Mouse (Mus musculus) kidney, embryonic 14.5 days (tissue): ENCODE measurements around the gene Abraxas2. TPM values are rescaled to one million over a fixed set of nuclear protein-coding genes. Genes with fewer than 3 reads are reported as not detected.

ENCODE experiments used
- ATAC-seq: fragments of 200-750 bp; cut with Nextera tagmentation; 2 replicates; pipeline ENCODE4 v1.8.0; 2017; ENCODE audit warnings: moderate number of reproducible peaks, mild to moderate bottlenecking, moderate TSS enrichment, moderate library complexity; ENCODE audit not compliant: low FRiP score, low TSS enrichment
- H3K27ac ChIP-seq: fragments of 300-500 bp; sonication (generic); 2 replicates; pipeline ENCODE4 v1.5.1; 2014; ENCODE audit warnings: low read depth, mild to moderate bottlenecking, low read length, moderate library complexity, mixed read lengths
- H3K27me3 ChIP-seq: fragments of 300-500 bp; sonication (generic); 2 replicates; pipeline ENCODE4 v1.6.1; 2014; ENCODE audit warnings: mild to moderate bottlenecking, low read length; ENCODE audit not compliant: control insufficient read depth, insufficient read depth
- H3K36me3 ChIP-seq: fragments of 300-500 bp; sonication (generic); 2 replicates; pipeline ENCODE4 v1.6.1; 2014; ENCODE audit warnings: low read length, mixed read lengths; ENCODE audit not compliant: control insufficient read depth, insufficient read depth
- H3K4me1 ChIP-seq: fragments of 300-500 bp; sonication (generic); 2 replicates; pipeline ENCODE4 v1.6.1; 2014; ENCODE audit warnings: low read length, mixed read lengths; ENCODE audit not compliant: control insufficient read depth, insufficient read depth
- H3K4me2 ChIP-seq: fragments of 300-500 bp; sonication (generic); replicated peaks from 2 replicates; pipeline ENCODE4 v1.6.1; 2014; ENCODE audit warnings: low read depth, mild to moderate bottlenecking, low read length
- H3K4me3 ChIP-seq: fragments of 300-500 bp; sonication (generic); 2 replicates; pipeline ENCODE4 v1.5.1; 2014; ENCODE audit warnings: mild to moderate bottlenecking, low read length
- H3K9ac ChIP-seq: fragments of 300-500 bp; sonication (generic); 2 replicates; pipeline ENCODE4 v1.6.1; 2014; ENCODE audit warnings: low read depth, mild to moderate bottlenecking, low read length, moderate library complexity
- H3K9me3 ChIP-seq: fragments of 300-500 bp; sonication (generic); 2 replicates; pipeline ENCODE4 v1.6.1; 2016; ENCODE audit warnings: low read length; ENCODE audit not compliant: control insufficient read depth
- WGBS: fragments of 180-500 bp; shearing (Covaris S2); extraction: QIAGEN DNeasy Blood & Tissue Kit; methylation state at CpG from one replicate; pipeline ENCODE4 v1.1.7; 2014; 5-methylcytosine and 5-hydroxymethylcytosine counted together
- polyA plus RNA-seq: library from polyadenylated mRNA; unstranded; fragments of >200 nt; fragmentation: Nextera tagmentation; extraction: Ambion mirVana; gene quantifications from 2 replicates; pipeline ENCODE4 v1.2.1, GENCODE M21; 2014

Abraxas2 gene
- polyA plus RNA-seq, 1 experiment from 2014 or later, result 50.0 TPM

GRCm38 (mm10) chr7:132900826-132901531, 42.0 kb downstream of the Abraxas2 start:
- 67% methylated on average over 2 of the region's 2 CpGs for WGBS
- H3K27ac ChIP-seq, result no peak overlapping the region
- H3K4me3 ChIP-seq, result no peak overlapping the region
- no peak overlapping the region for H3K4me2 ChIP-seq
- no peaks in the 10 kb centered on the region for H3K9me3 ChIP-seq
- H3K27me3 ChIP-seq, result no peaks in the 10 kb centered on the region
- no peak for ATAC-seq
- no peaks in the 10 kb centered on the region for H3K4me1 ChIP-seq
- H3K9ac ChIP-seq, result no peak overlapping the region
- no peaks in the 10 kb centered on the region for H3K36me3 ChIP-seq

- H3K36me3 ChIP-seq, result no peaks in the 10 kb centered on the region
- no peak for ATAC-seq
- H3K9me3 ChIP-seq, result no peaks in the 10 kb centered on the region
- no peaks in the 10 kb centered on the region for H3K27me3 ChIP-seq
- WGBS, result 75% methylated on average over 3 of the region's 3 CpGs
- no peak overlapping the region for H3K27ac ChIP-seq
- H3K9ac ChIP-seq, result no peak overlapping the region
- no peak overlapping the region for H3K4me2 ChIP-seq
- no peak overlapping the region for H3K4me3 ChIP-seq
- H3K4me1 ChIP-seq, result no peaks in the 10 kb centered on the region
These were observed 44.8 kb downstream of the Abraxas2 start for GRCm38 (mm10) chr7:132903796-132904195.

DNA sequence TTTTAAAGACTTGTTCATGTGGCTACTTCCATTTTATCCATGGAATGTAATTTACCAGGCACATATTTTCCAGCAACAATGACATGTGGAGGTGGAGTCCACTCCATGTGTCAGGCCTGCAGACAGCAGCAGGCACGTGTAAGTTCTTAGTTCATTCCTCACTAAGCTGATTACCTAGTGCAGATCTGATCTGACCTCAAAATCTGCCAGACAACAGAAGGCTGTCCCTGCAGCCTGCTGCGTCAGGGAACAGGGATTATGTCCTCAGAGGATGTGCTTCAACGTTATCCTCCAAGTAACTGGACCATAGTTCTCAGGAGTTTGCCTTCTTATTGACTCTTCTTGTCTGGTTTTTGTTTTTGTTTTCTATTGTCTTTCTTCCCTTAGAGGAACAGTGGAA, 62.9 kb downstream of the Abraxas2 start:
- H3K9me3 ChIP-seq, result no peaks in the 10 kb centered on the region
- WGBS, result 54% methylated on average over 3 of the region's 3 CpGs
- no peaks in the 10 kb centered on the region for H3K27me3 ChIP-seq
- no peak overlapping the region for H3K9ac ChIP-seq
- no peak overlapping the region for H3K27ac ChIP-seq
- no peak for ATAC-seq
- H3K4me1 ChIP-seq, result no peaks in the 10 kb centered on the region
- H3K36me3 ChIP-seq, result no peaks in the 10 kb centered on the region
- no peak overlapping the region for H3K4me2 ChIP-seq
- H3K4me3 ChIP-seq, result no peak overlapping the region

- ATAC-seq, result no peak
- H3K27me3 ChIP-seq, result no peaks in the 10 kb centered on the region
These were observed 66.2 kb downstream of the Abraxas2 start for GRCm38 (mm10) chr7:132925227-132925626.

GRCm38 (mm10) chr7:132927201-132927600, 68.2 kb downstream of the Abraxas2 start:
- Histone ChIP-seq H3K9me3 (no peaks in the 10 kb centered on the region), H3K27me3 (no peaks in the 10 kb centered on the region), H3K27ac (no peak overlapping the region), H3K4me2 (no peak overlapping the region), H3K4me3 (no peak overlapping the region), H3K36me3 (no peaks in the 10 kb centered on the region), H3K9ac (no peak overlapping the region), H3K4me1 (no peaks in the 10 kb centered on the region; the same call in 1 of the 2 replicates)
- 62% methylated on average over 3 of the region's 3 CpGs for WGBS
- ATAC-seq, result no peak

More at GRCm38 (mm10) chr7:132925227-132925626, 66.2 kb downstream of the Abraxas2 start:
- Histone ChIP-seq H3K9me3 (no peaks in the 10 kb centered on the region), H3K9ac (no peak overlapping the region), H3K4me2 (no peak overlapping the region), H3K4me3 (no peak overlapping the region), H3K4me1 (no peaks in the 10 kb centered on the region), H3K27ac (no peak overlapping the region), H3K36me3 (no peaks in the 10 kb centered on the region)
- WGBS, result 79% methylated on average over 2 of the region's 2 CpGs

DNA sequence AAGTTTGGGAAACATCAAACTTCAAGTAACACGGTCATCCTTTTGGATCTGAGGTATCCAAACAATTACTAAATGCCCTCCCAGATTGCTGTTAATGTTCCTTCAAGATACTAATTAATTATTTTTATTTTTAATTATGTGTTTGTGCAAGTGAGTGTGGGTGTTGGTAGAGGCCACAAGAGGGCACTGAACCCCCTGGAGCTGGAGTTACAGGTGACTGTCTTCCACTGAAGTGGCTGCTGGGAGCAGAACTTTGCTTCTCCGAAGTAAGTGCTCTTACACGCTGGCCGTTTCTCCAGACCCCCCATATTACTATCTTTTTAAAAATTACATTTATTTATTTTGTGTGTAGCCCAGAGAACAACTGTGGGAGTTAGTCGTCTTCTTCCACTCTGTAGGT, 71.0 kb downstream of the Abraxas2 start:
- H3K4me2 ChIP-seq, result peak overlapping the region; percentile 64
- no peak for ATAC-seq
- no peak overlapping the region for H3K27ac ChIP-seq
- peak overlapping the region; percentile 99; the same call in 1 of the 2 replicates for H3K9ac ChIP-seq
- H3K27me3 ChIP-seq, result no peaks in the 10 kb centered on the region
- peaks cover 7% of the 10 kb centered on the region for H3K4me1 ChIP-seq
- no peaks in the 10 kb centered on the region for H3K36me3 ChIP-seq
- peak overlapping the region; percentile 95 for H3K4me3 ChIP-seq
- no peaks in the 10 kb centered on the region for H3K9me3 ChIP-seq
- 90% methylated on average over 5 of the region's 5 CpGs for WGBS

GRCm38 (mm10) chr7:132930850-132931559, 72.0 kb downstream of the Abraxas2 start, which contains the start of gene Zranb1:
Gene Zranb1 (plus strand): TSS chr7:132931142.
- Histone ChIP-seq H3K27ac (peak within 1 kb of the TSS; percentile 95), H3K9ac (peak within 1 kb of the TSS; percentile 99), H3K4me2 (peak within 1 kb of the TSS; percentile 74), H3K9me3 (no peaks in the 10 kb centered on the region), H3K27me3 (no peaks in the 10 kb centered on the region), H3K36me3 (no peaks in the 10 kb centered on the region), H3K4me3 (peak within 1 kb of the TSS; percentile 95), H3K4me1 (peaks cover 7% of the 10 kb centered on the region)
- ATAC-seq, result peak; percentile 100
- under 1% methylated on average over 58 of the region's 93 CpGs for WGBS

- Histone ChIP-seq H3K4me3 (peak overlapping the region; percentile 95), H3K4me1 (peaks cover 7% of the 10 kb centered on the region), H3K9me3 (no peaks in the 10 kb centered on the region), H3K27me3 (no peaks in the 10 kb centered on the region), H3K27ac (peak overlapping the region; percentile 95), H3K36me3 (no peaks in the 10 kb centered on the region), H3K9ac (peak overlapping the region; percentile 99), H3K4me2 (peak overlapping the region; percentile 74)
- under 1% methylated on average over 47 of the region's 55 CpGs for WGBS
- peak; percentile 53; the same call in 1 of the 2 replicates for ATAC-seq
These were observed 72.7 kb downstream of the Abraxas2 start for GRCm38 (mm10) chr7:132931560-132932351.
